Mouse (Mus musculus): ENCODE measurements at regions not wholly inside any gene's neighbourhood (a gene's known extent, or its start where the extent isn't known, plus 50 kb on each side); places are given as distances from the start of the nearest gene placed in this dataset.

GRCm38 (mm10) chr15:63017966-63018365 is 827.0 kb downstream of the Gsdmc2 start:
- TF ChIP-seq POLR2A (IDR thresholded peaks at IDR 0.05; ENCODE audit: insufficient read length, low read depth) = no peak
- TF ChIP-seq E2F4 (IDR thresholded peaks at IDR 0.05; ENCODE audit: insufficient read depth) = no peak
- TF ChIP-seq MYOD1 (IDR thresholded peaks at IDR 0.05; ENCODE audit: control insufficient read depth in 1 of 3, insufficient read length in 2 of 3, low read depth in 2 of 3) = no peak
- no peak for TF ChIP-seq USF1 (IDR thresholded peaks at IDR 0.05; ENCODE audit: low read depth)
